Mouse (Mus musculus) brown adipose tissue, adult 24 weeks (tissue): ENCODE measurements around the gene Orai1. TPM values are rescaled to one million over a fixed set of nuclear protein-coding genes. Genes with fewer than 3 reads are reported as not detected.
A peak's percentile ranks its signal among the peaks of the same experiment; 100 is the strongest.

Experiments used
- H3K27ac ChIP-seq: fragments of 200-500 bp; replicated peaks from 2 replicates; pipeline ENCODE4 v1.5.1; 2012; ENCODE audit warnings: low read depth, mild to moderate bottlenecking, low read length
- H3K4me1 ChIP-seq: fragments of 200-500 bp; 2 replicates; pipeline ENCODE4 v1.6.1; 2012; ENCODE audit warnings: low read length, mixed read lengths; ENCODE audit not compliant: control insufficient read depth, insufficient read depth, insufficient read length
- H3K4me3 ChIP-seq: fragments of 200-500 bp; 2 replicates; pipeline ENCODE4 v1.5.1; 2012; ENCODE audit warnings: low read depth, mild to moderate bottlenecking, low read length, moderate library complexity; ENCODE audit not compliant: insufficient read depth
- polyA plus RNA-seq: library from polyadenylated mRNA; stranded (reverse); fragments of >200 nt; gene quantifications from 2 replicates; pipeline ENCODE4 v1.2.4, GENCODE M21; 2012; ENCODE audit not compliant: missing spikeins, insufficient read depth, insufficient read length

Orai1 gene
- polyA plus RNA-seq, 1 experiment: 6.9 TPM

GRCm38 (mm10) chr5:123035564-123035963, 20.7 kb downstream of the Orai1 start:
- H3K4me1 ChIP-seq: 0 out of 2 replicates have a peak, but pooled peaks cover 2% of the 10 kb centered on the region
- no peak overlapping the region for H3K4me3 ChIP-seq
- H3K27ac ChIP-seq: no peak overlapping the region

DNA sequence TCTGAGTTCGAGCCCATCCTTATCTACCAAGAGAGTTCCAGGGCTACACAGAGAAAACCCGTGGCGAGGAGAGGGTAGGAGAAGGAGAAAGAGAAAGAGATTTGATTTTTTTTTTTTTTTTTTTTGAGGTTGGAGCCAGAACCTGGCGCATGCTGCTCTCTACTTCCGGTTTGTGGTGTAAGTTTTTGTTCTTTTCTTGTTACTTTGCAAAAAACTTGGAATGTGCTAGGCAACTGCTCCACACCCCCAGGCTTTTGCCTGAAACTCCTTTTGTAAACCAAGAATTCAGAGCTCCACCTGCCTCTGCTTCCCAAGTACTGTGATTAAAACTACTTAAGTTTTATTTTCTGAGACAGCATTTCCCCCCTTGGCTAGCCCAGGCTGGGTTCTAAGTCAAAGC, 23.2 kb downstream of the Orai1 start:
- no peak overlapping the region for H3K27ac ChIP-seq
- peaks cover 3% of the 10 kb centered on the region; the same call in 1 of the 2 replicates for H3K4me1 ChIP-seq
- H3K4me3 ChIP-seq: no peak overlapping the region

GRCm38 (mm10) chr5:123039120-123039752, 24.4 kb downstream of the Orai1 start:
- Histone ChIP-seq H3K4me3 (peak overlapping the region; percentile 62), H3K4me1 (peaks cover 3% of the 10 kb centered on the region; the same call in 1 of the 2 replicates), H3K27ac (no peak overlapping the region)

GRCm38 (mm10) chr5:123040796-123041195, 25.9 kb downstream of the Orai1 start:
- H3K27ac ChIP-seq: no peak overlapping the region
- peaks cover 3% of the 10 kb centered on the region; the same call in 1 of the 2 replicates for H3K4me1 ChIP-seq
- H3K4me3 ChIP-seq: no peak overlapping the region

- peaks cover 3% of the 10 kb centered on the region; the same call in 1 of the 2 replicates for H3K4me1 ChIP-seq
- H3K4me3 ChIP-seq: no peak overlapping the region
- no peak overlapping the region for H3K27ac ChIP-seq
Observed at GRCm38 (mm10) chr5:123043856-123044255, 29.0 kb downstream of the Orai1 start.

DNA sequence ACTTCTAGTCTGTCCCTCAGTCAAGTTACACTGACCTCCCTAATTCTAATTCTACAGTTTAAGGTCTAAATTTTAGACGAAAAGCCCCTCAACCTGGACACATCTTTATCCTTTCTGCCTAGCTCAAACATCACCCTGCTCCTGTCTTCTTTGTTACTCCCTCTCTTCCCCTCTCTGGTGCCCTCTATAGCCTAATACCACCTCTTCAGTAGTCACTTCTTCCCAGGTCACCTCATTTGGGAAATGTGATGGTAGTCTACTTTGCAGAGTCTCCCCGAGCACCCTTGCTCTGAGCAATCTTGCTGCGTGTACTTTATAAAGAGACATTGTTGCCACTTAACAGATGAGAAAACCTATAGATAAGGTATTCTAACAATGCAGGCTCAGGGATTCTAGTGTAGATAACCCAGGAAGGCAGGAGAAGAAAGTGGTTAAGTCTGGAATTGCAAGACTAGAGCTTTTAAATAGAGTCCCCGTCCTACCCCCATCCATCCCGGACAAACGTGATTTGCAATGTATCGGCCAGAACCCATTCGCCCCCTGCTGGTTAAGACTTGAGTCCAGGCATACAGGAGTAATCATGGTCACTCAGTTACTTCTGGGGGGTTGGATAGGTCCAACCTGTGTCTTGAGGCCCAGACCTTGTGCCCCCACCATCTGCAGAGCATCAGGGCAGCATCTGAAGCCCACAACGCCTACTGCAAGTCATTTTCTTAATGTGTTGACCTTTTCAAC, 30.9 kb downstream of the Orai1 start:
- H3K4me1 ChIP-seq: no peaks in the 10 kb centered on the region; the same call in 1 of the 2 replicates
- H3K27ac ChIP-seq: no peak overlapping the region
- no peak overlapping the region for H3K4me3 ChIP-seq

DNA sequence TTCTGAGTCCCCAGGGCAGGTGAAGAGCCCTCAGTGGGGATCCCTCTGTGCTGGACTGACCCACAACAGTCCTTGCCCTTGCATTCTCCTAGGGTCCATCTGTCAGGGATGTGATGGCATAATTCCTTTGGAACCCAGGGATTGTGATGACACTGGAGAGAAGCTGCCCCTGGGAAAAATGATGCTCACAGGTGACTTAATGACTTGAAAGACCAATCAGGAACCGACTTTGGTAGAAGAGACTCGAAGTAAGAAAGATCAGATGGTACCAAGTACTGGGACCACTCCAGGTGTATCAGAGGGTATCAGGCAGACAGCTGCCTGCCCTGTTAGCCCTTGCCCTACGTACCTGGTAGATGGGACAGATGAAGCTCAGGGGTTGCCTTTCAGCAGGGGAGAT, 32.0 kb downstream of the Orai1 start, which contains the start of gene Morn3:
Gene Morn3, minus strand, starts transcription at position 101 of the 400 bp plus-strand sequence.
- H3K4me1 ChIP-seq: no peaks in the 10 kb centered on the region
- H3K4me3 ChIP-seq: no peak within 1 kb of the TSS
- H3K27ac ChIP-seq: no peak within 1 kb of the TSS

GRCm38 (mm10) chr5:123049271-123049670, 34.4 kb downstream of the Orai1 start:
- H3K4me1 ChIP-seq: no peaks in the 10 kb centered on the region
- no peak overlapping the region for H3K4me3 ChIP-seq
- no peak overlapping the region for H3K27ac ChIP-seq

- Histone ChIP-seq H3K4me3 (no peak overlapping the region), H3K4me1 (no peaks in the 10 kb centered on the region), H3K27ac (no peak overlapping the region)
Observed at GRCm38 (mm10) chr5:123050918-123051317, 36.0 kb downstream of the Orai1 start.

DNA sequence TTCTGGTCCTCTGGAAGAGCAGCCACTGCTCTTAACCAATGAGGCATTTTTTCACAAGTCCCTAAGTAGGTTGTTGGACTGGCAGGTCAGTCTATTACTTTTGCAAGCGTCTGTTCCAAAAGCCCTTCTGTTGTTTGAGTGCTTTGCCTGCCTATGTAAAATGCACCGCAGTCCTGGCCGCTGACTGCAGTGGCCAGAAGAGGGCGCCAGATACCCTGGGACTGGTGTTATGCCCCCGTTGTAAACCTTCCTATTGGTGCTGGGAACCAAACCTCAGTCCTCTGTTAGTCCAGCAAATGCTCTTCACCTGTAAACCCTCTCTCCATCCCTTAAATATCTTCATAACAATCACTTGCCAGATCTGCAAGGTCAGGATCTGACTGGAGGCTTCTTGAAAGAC, 36.9 kb downstream of the Orai1 start:
- Histone ChIP-seq H3K27ac (no peak overlapping the region), H3K4me1 (no peaks in the 10 kb centered on the region), H3K4me3 (no peak overlapping the region)

GRCm38 (mm10) chr5:123057366-123058250, 42.7 kb downstream of the Orai1 start:
- peak overlapping the region; percentile 57 for H3K27ac ChIP-seq
- no peaks in the 10 kb centered on the region for H3K4me1 ChIP-seq
- H3K4me3 ChIP-seq: peak overlapping the region; percentile 52

DNA sequence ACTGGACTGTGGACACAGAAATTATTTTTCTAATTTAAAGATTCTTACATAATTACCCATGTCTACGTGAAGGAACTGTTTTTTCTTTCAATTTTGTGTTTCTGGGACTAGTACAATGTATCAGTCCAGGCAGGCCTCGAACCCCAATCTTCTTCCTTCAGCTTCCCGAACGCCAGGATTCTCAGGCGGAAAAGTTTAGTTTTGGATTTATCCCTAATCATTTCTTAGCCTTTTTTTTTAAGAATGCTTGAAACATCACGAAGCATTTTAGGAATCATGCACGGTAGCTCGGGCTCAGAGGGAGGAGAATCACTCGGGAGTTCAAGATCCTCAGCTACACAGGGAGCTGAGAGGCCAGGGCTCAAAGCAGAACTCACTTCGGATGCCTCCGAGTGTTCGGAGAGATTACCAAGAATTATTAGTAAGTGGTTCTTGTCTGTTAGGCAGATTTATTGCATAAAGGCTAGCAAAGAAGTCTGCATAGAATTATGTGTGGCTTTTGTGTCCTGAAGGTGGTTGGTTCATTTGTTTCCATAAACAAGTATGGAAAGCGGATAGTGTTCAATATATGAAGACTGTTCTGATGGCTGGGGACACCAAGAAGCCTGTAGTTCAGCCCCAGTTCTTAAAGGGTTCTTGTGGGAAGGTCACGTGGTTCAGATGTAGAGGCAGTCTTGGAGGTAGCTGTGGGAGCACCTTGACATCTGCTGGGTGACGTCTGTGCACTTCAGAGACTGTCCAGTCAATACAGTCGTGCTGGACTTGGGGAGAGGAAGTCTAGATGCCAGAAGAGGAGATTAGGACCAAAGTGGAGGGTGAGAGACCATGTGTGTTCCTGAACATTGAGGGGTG, 43.6 kb downstream of the Orai1 start:
- peak overlapping the region; percentile 52 for H3K4me3 ChIP-seq
- peak overlapping the region; percentile 57 for H3K27ac ChIP-seq
- no peaks in the 10 kb centered on the region for H3K4me1 ChIP-seq

GRCm38 (mm10) chr5:123059757-123060520, 45.1 kb downstream of the Orai1 start:
- H3K27ac ChIP-seq: no peak overlapping the region
- H3K4me3 ChIP-seq: no peak overlapping the region
- H3K4me1 ChIP-seq: no peaks in the 10 kb centered on the region
